Mouse (Mus musculus): ENCODE data around the gene Gm5108. TPM values are rescaled to one million over a fixed set of nuclear protein-coding genes. Genes with fewer than 3 reads are reported as not detected.
A peak's percentile ranks its signal among the peaks of the same experiment; 100 is the strongest.

Gene Gm5108
- polyA plus RNA-seq, 1 experiment from 2014 or later, result 0.31 TPM

GRCm38 (mm10) chr5:67944074-67944785, 2.8 kb downstream of the Gm5108 start:
- Histone ChIP-seq H3K9ac (ENCODE audit: low read depth, low read length) (no peak overlapping the region), H3K4me3 (ENCODE audit: low read depth, low read length) (no peak overlapping the region), H3K36me3 (ENCODE audit: control insufficient read depth, insufficient read depth) (no peaks in the 10 kb centered on the region), H3K4me2 (replicated peaks; ENCODE audit: low read depth) (no peak overlapping the region), H3K4me1 (replicated peaks; ENCODE audit: control insufficient read depth, insufficient read depth, low read length) (no peaks in the 10 kb centered on the region), H3K9me3 (ENCODE audit: control insufficient read depth) (no peaks in the 10 kb centered on the region), H3K27me3 (replicated peaks; ENCODE audit: control insufficient read depth, insufficient read depth, low read length) (no peaks in the 10 kb centered on the region), H3K27ac (ENCODE audit: low read depth, low read length) (no peak overlapping the region)
- WGBS, result 14% methylated on average over 1 of the region's 1 CpGs
- ATAC-seq, result peak; percentile 91
- TF ChIP-seq CTCF (IDR thresholded peaks at IDR 0.05; ENCODE audit: low read depth), result no peak

GRCm38 (mm10) chr5:67946321-67946720, 4.9 kb downstream of the Gm5108 start, which contains the start of gene Gm21905:
Gene Gm21905, minus strand, starts transcription at chr5:67946421.
- 76% methylated on average over 5 of the region's 5 CpGs for WGBS
- no peak for ATAC-seq

GRCm38 (mm10) chr5:67947006-67947405, 5.5 kb downstream of the Gm5108 start:
- TF ChIP-seq CTCF (IDR thresholded peaks at IDR 0.05; ENCODE audit: low read depth), result no peak
- ATAC-seq, result no peak
- H3K9ac ChIP-seq (ENCODE audit: low read depth, low read length), result no peak overlapping the region

More at GRCm38 (mm10) chr5:67946321-67946720, 4.9 kb downstream of the Gm5108 start, which contains the start of gene Gm21905:
- Histone ChIP-seq H3K36me3 (ENCODE audit: control insufficient read depth, insufficient read depth) (no peaks in the 10 kb centered on the region), H3K9me3 (ENCODE audit: control insufficient read depth) (no peaks in the 10 kb centered on the region), H3K27ac (ENCODE audit: low read depth, low read length) (no peak within 1 kb of the TSS), H3K27me3 (replicated peaks; ENCODE audit: control insufficient read depth, insufficient read depth, low read length) (no peaks in the 10 kb centered on the region), H3K9ac (ENCODE audit: low read depth, low read length) (no peak within 1 kb of the TSS), H3K4me1 (replicated peaks; ENCODE audit: control insufficient read depth, insufficient read depth, low read length) (no peaks in the 10 kb centered on the region), H3K4me2 (replicated peaks; ENCODE audit: low read depth) (no peak within 1 kb of the TSS), H3K4me3 (ENCODE audit: low read depth, low read length) (no peak within 1 kb of the TSS)
- TF ChIP-seq CTCF (IDR thresholded peaks at IDR 0.05; ENCODE audit: low read depth), result no peak

GRCm38 (mm10) chr5:67948074-67948473, 6.6 kb downstream of the Gm5108 start:
- no peak for ATAC-seq
- TF ChIP-seq CTCF (IDR thresholded peaks at IDR 0.05; ENCODE audit: low read depth), result no peak
- no peak overlapping the region for H3K9ac ChIP-seq (ENCODE audit: low read depth, low read length)
- H3K27ac ChIP-seq (ENCODE audit: low read depth, low read length), result no peak overlapping the region
- no peaks in the 10 kb centered on the region for H3K27me3 ChIP-seq (replicated peaks; ENCODE audit: control insufficient read depth, insufficient read depth, low read length)
- H3K36me3 ChIP-seq (ENCODE audit: control insufficient read depth, insufficient read depth), result no peaks in the 10 kb centered on the region
- no peaks in the 10 kb centered on the region for H3K9me3 ChIP-seq (ENCODE audit: control insufficient read depth)
- H3K4me1 ChIP-seq (replicated peaks; ENCODE audit: control insufficient read depth, insufficient read depth, low read length), result no peaks in the 10 kb centered on the region
- H3K4me3 ChIP-seq (ENCODE audit: low read depth, low read length), result no peak overlapping the region
- H3K4me2 ChIP-seq (replicated peaks; ENCODE audit: low read depth), result no peak overlapping the region
- WGBS, result 91% methylated on average over 5 of the region's 5 CpGs

More at GRCm38 (mm10) chr5:67947006-67947405, 5.5 kb downstream of the Gm5108 start:
- H3K36me3 ChIP-seq (ENCODE audit: control insufficient read depth, insufficient read depth), result no peaks in the 10 kb centered on the region
- H3K4me2 ChIP-seq (replicated peaks; ENCODE audit: low read depth), result no peak overlapping the region
- H3K4me3 ChIP-seq (ENCODE audit: low read depth, low read length), result no peak overlapping the region
- H3K27me3 ChIP-seq (replicated peaks; ENCODE audit: control insufficient read depth, insufficient read depth, low read length), result no peaks in the 10 kb centered on the region
- H3K27ac ChIP-seq (ENCODE audit: low read depth, low read length), result no peak overlapping the region
- no peaks in the 10 kb centered on the region for H3K9me3 ChIP-seq (ENCODE audit: control insufficient read depth)
- H3K4me1 ChIP-seq (replicated peaks; ENCODE audit: control insufficient read depth, insufficient read depth, low read length), result no peaks in the 10 kb centered on the region

GRCm38 (mm10) chr5:67954097-67954496, 12.6 kb downstream of the Gm5108 start:
- no peak overlapping the region for H3K4me3 ChIP-seq (ENCODE audit: low read depth, low read length)
- 82% methylated on average over 4 of the region's 4 CpGs for WGBS
- no peak for ATAC-seq

GRCm38 (mm10) chr5:67955486-67955885, 14.0 kb downstream of the Gm5108 start:
- TF ChIP-seq CTCF (IDR thresholded peaks at IDR 0.05; ENCODE audit: low read depth), result no peak
- Histone ChIP-seq H3K36me3 (ENCODE audit: control insufficient read depth, insufficient read depth) (no peaks in the 10 kb centered on the region), H3K27me3 (replicated peaks; ENCODE audit: control insufficient read depth, insufficient read depth, low read length) (no peaks in the 10 kb centered on the region), H3K4me2 (replicated peaks; ENCODE audit: low read depth) (no peak overlapping the region), H3K9me3 (ENCODE audit: control insufficient read depth) (no peaks in the 10 kb centered on the region), H3K4me3 (ENCODE audit: low read depth, low read length) (no peak overlapping the region), H3K4me1 (replicated peaks; ENCODE audit: control insufficient read depth, insufficient read depth, low read length) (no peaks in the 10 kb centered on the region), H3K9ac (ENCODE audit: low read depth, low read length) (no peak overlapping the region), H3K27ac (ENCODE audit: low read depth, low read length) (no peak overlapping the region)
- no peak for ATAC-seq
- WGBS, result 84% methylated on average over 7 of the region's 7 CpGs

More at GRCm38 (mm10) chr5:67954097-67954496, 12.6 kb downstream of the Gm5108 start:
- Histone ChIP-seq H3K9me3 (ENCODE audit: control insufficient read depth) (no peaks in the 10 kb centered on the region), H3K27ac (ENCODE audit: low read depth, low read length) (no peak overlapping the region), H3K4me1 (replicated peaks; ENCODE audit: control insufficient read depth, insufficient read depth, low read length) (no peaks in the 10 kb centered on the region), H3K9ac (ENCODE audit: low read depth, low read length) (no peak overlapping the region), H3K4me2 (replicated peaks; ENCODE audit: low read depth) (no peak overlapping the region), H3K36me3 (ENCODE audit: control insufficient read depth, insufficient read depth) (no peaks in the 10 kb centered on the region), H3K27me3 (replicated peaks; ENCODE audit: control insufficient read depth, insufficient read depth, low read length) (no peaks in the 10 kb centered on the region)
- TF ChIP-seq CTCF (IDR thresholded peaks at IDR 0.05; ENCODE audit: low read depth), result no peak
